ENCODE assay signal across 12 mouse cellular contexts in genomic region chr10:69555592-69555991, GRCm38 (mm10).
"Had no signal": no experiment of that assay in that cellular context is flagged by ENCODE, and none has a peak within 500 bp of the region (broad histone marks: within the 10 kb centered on the region; RNA-seq: fewer than 3 reads in every experiment).

No protein-coding gene starts in this region.

- DNase-seq: thymus, adult 18-20 months had no signal

- H3K27me3 ChIP-seq: limb, embryonic 12.5 days; limb, embryonic 15.5 days; midbrain, embryonic 12.5 days; midbrain, embryonic 15.5 days; neural tube, embryonic 13.5 days had no signal

- H3K4me3 ChIP-seq: limb, embryonic 12.5 days; limb, embryonic 15.5 days; midbrain, embryonic 12.5 days; midbrain, embryonic 15.5 days; myocyte; neural tube, embryonic 13.5 days had no signal

- H3K9me3 ChIP-seq: limb, embryonic 12.5 days; limb, embryonic 15.5 days; midbrain, embryonic 12.5 days; midbrain, embryonic 15.5 days; neural tube, embryonic 13.5 days had no signal

- H3K4me2 ChIP-seq: limb, embryonic 12.5 days; limb, embryonic 15.5 days; liver, embryonic 11.5 days; lung, embryonic 14.5 days; midbrain, embryonic 12.5 days; midbrain, embryonic 15.5 days; neural tube, embryonic 13.5 days had no signal

- H3K36me3 ChIP-seq: limb, embryonic 12.5 days; limb, embryonic 15.5 days; midbrain, embryonic 15.5 days; neural tube, embryonic 13.5 days had no signal

- H3K27ac ChIP-seq: limb, embryonic 12.5 days; limb, embryonic 15.5 days; liver, embryonic 14.5 days; macrophage; midbrain, embryonic 12.5 days; midbrain, embryonic 15.5 days; neural tube, embryonic 13.5 days had no signal

- H3K9ac ChIP-seq: limb, embryonic 12.5 days; limb, embryonic 15.5 days; liver, embryonic 14.5 days; liver, postnatal 0 days; lung, embryonic 14.5 days; midbrain, embryonic 12.5 days; midbrain, embryonic 15.5 days; neural tube, embryonic 13.5 days had no signal

- H3K4me1 ChIP-seq: limb, embryonic 12.5 days; limb, embryonic 15.5 days; midbrain, embryonic 12.5 days had no signal
